In the genomic region with DNA sequence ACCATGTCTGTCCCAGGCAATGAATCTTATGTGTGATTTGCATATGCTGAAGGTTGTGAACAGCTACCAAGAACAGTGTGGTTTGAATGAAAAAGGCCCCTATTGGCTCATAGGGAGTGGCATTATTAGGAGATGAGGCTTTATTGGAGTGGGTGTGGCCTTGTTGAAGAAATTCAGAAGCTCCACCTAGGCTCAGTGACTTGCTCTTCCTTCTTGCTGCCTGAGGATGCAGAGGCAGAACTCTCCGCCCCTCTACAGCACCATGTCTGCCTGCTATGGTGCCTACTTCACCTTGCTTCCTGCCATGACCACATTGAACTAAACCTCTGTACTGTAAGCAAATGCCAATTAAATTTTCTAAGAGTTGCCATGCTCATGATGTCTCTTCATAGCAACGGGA, we compare ENCODE assay signal across 10 mouse cellular contexts. TPM values are rescaled to one million over a fixed set of nuclear protein-coding genes. Genes with fewer than 3 reads are reported as not detected.
DNase-seq lines count a peak whose midpoint lies in the region; ATAC-seq lines count a peak whose summit lies in the region.
"Had no signal": no experiment of that assay in that cellular context is flagged by ENCODE, and none has a peak within 500 bp of the region (broad histone marks: within the 10 kb centered on the region; RNA-seq: fewer than 3 reads in every experiment).

No protein-coding gene starts in this region.

- no peak overlapping the region for H3K27ac ChIP-seq in heart, embryonic 11.5 days (ENCODE audit: low read depth, low read length)
- no peak overlapping the region for H3K27ac ChIP-seq in heart, embryonic 12.5 days (ENCODE audit: poor library complexity, severe bottlenecking)

- DNase-seq in MN1 (ENCODE audit: low spot score) (peak; percentile 45), liver (peak; percentile 80)
- DNase-seq in naive thymus-derived CD4-positive, alpha-beta T cell, adult 2 months (ENCODE audit: low read depth): peak; percentile 49
- no peak for DNase-seq in right cerebral cortex, postnatal 25 days
- DNase-seq in embryo, embryonic 10 days (ENCODE audit: low spot score): no peak
- DNase-seq in lung, postnatal 10 days: no peak
- DNase-seq: forebrain, postnatal 0 days had no signal

- H3K4me1 ChIP-seq in heart, embryonic 11.5 days (ENCODE audit: control insufficient read depth, insufficient read depth, low read length): peaks cover 20% of the 10 kb centered on the region
- peaks cover 19% of the 10 kb centered on the region for H3K4me1 ChIP-seq in heart, embryonic 12.5 days (replicated peaks)

- H3K4me3 ChIP-seq in heart, embryonic 11.5 days (ENCODE audit: low read depth, low read length): no peak overlapping the region
- no peak overlapping the region for H3K4me3 ChIP-seq in heart, embryonic 12.5 days

- no peak overlapping the region for H3K4me2 ChIP-seq in heart, embryonic 11.5 days
- no peak overlapping the region for H3K4me2 ChIP-seq in heart, embryonic 12.5 days

- H3K9me3 ChIP-seq in heart, embryonic 11.5 days (replicated peaks; ENCODE audit: control insufficient read depth, low read length): no peaks in the 10 kb centered on the region
- H3K9me3 ChIP-seq in heart, embryonic 12.5 days (replicated peaks): no peaks in the 10 kb centered on the region
- H3K9me3 ChIP-seq: embryonic facial prominence, embryonic 12.5 days had no signal

- no peak for ATAC-seq in heart, embryonic 11.5 days (replicated peaks; ENCODE audit: insufficient number of reproducible peaks, low FRiP score, low TSS enrichment)
- no peak for ATAC-seq in heart, embryonic 12.5 days (ENCODE audit: insufficient number of reproducible peaks, low FRiP score)
- ATAC-seq: forebrain, postnatal 0 days had no signal

- no peaks in the 10 kb centered on the region for H3K27me3 ChIP-seq in heart, embryonic 11.5 days (ENCODE audit: control insufficient read depth, insufficient read depth, low read length)
- H3K27me3 ChIP-seq in heart, embryonic 12.5 days (replicated peaks): no peaks in the 10 kb centered on the region
- H3K27me3 ChIP-seq: embryonic facial prominence, embryonic 12.5 days had no signal

- WGBS in heart, embryonic 11.5 days (ENCODE audit: insufficient replicate concordance): 87% methylated on average over 2 of the region's 2 CpGs
- 85% methylated on average over 2 of the region's 2 CpGs for WGBS in heart, embryonic 12.5 days

- H3K36me3 ChIP-seq in heart, embryonic 11.5 days (ENCODE audit: control insufficient read depth, insufficient read depth, low read length): no peaks in the 10 kb centered on the region
- H3K36me3 ChIP-seq in heart, embryonic 12.5 days: peaks cover 4% of the 10 kb centered on the region
- H3K36me3 ChIP-seq: embryonic facial prominence, embryonic 12.5 days had no signal

- 0 out of 2 replicates have a peak overlapping the region, but pooled peaks have one; percentile 10 for H3K9ac ChIP-seq in heart, embryonic 11.5 days (ENCODE audit: low read depth, low read length)
- H3K9ac ChIP-seq in heart, embryonic 12.5 days: no peak overlapping the region

RNA-seq across cellular contexts. Expression of a gene that starts 1.3 kb away (rescaled TPM):
- 15.2 and 18.5 TPM in 2 replicates for polyA plus RNA-seq in heart, embryonic 11.5 days (2014; fragmentation: Nextera tagmentation; extraction: Ambion mirVana)
- polyA plus RNA-seq in heart, embryonic 12.5 days (2016; fragmentation: Nextera tagmentation; extraction: Ambion mirVana): 20.3 and 20.6 TPM in 2 replicates

RNA-seq across cellular contexts. Expression of a gene that starts 25.7 kb away (rescaled TPM):
- 30.3 and 31.2 TPM in 2 replicates for polyA plus RNA-seq in heart, embryonic 11.5 days (2014; fragmentation: Nextera tagmentation; extraction: Ambion mirVana)
- polyA plus RNA-seq in heart, embryonic 12.5 days (2016; fragmentation: Nextera tagmentation; extraction: Ambion mirVana): 30.1 and 32.0 TPM in 2 replicates

RNA-seq across cellular contexts. Expression of a gene that starts 29.7 kb away (rescaled TPM):
- 31.3 and 33.6 TPM in 2 replicates for polyA plus RNA-seq in heart, embryonic 11.5 days (2014; fragmentation: Nextera tagmentation; extraction: Ambion mirVana)
- 37.1 and 37.6 TPM in 2 replicates for polyA plus RNA-seq in heart, embryonic 12.5 days (2016; fragmentation: Nextera tagmentation; extraction: Ambion mirVana)

RNA-seq across cellular contexts. Expression of a gene that starts 45.5 kb away (rescaled TPM):
- 1.2 and 1.7 TPM in 2 replicates for polyA plus RNA-seq in heart, embryonic 11.5 days (2014; fragmentation: Nextera tagmentation; extraction: Ambion mirVana)
- 1.2 and 1.3 TPM in 2 replicates for polyA plus RNA-seq in heart, embryonic 12.5 days (2016; fragmentation: Nextera tagmentation; extraction: Ambion mirVana)

RNA-seq across cellular contexts. Expression of a gene that starts 45.8 kb away (rescaled TPM):
- polyA plus RNA-seq in heart, embryonic 11.5 days (2014; fragmentation: Nextera tagmentation; extraction: Ambion mirVana): 41.1 and 41.8 TPM in 2 replicates
- 38.7 and 39.1 TPM in 2 replicates for polyA plus RNA-seq in heart, embryonic 12.5 days (2016; fragmentation: Nextera tagmentation; extraction: Ambion mirVana)

Comparison
In these comparisons a context has a peak if more than half of its experiments do, and no peak if none do; other contexts are left out.
1. DNase-seq: peak in MN1 (single experiment), liver (single experiment) and naive thymus-derived CD4-positive, alpha-beta T cell, adult 2 months (single experiment); none in right cerebral cortex, postnatal 25 days (single experiment), embryo, embryonic 10 days (single experiment) and lung, postnatal 10 days (single experiment).